In the genomic region with DNA sequence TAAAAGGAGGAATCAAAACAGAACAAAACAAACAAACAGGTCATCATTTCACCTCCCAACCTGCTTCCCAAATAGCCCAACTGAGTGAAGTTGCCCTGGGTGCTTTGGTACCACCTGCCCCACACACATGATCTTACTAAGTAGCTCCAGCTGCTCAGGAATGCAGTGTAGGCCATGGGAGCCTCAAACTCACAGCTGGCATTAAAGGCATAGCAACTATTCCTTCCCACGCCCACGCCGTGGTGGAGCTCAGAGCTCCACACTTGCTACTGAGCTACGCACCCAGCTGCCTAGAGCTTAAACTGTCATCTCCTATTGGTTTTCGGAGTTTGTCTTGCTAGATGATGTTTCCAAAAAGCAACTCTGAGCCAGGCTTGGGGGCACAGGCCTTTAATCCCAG, we compare ENCODE assay signal across 20 mouse cellular contexts.
"Had no signal": no experiment of that assay in that cellular context is flagged by ENCODE, and none has a peak within 500 bp of the region (broad histone marks: within the 10 kb centered on the region; RNA-seq: fewer than 3 reads in every experiment).

No protein-coding gene starts in this region.

- H3K9me3 ChIP-seq: lung, embryonic 15.5 days; midbrain, embryonic 13.5 days; midbrain, embryonic 15.5 days; neural tube, embryonic 13.5 days; neural tube, embryonic 15.5 days had no signal

- ATAC-seq: lung, postnatal 0 days; midbrain, embryonic 13.5 days; midbrain, embryonic 15.5 days had no signal

- H3K9ac ChIP-seq: lung, embryonic 15.5 days; midbrain, embryonic 13.5 days; midbrain, embryonic 15.5 days; neural tube, embryonic 13.5 days; neural tube, embryonic 15.5 days had no signal

- H3K4me3 ChIP-seq: lung, embryonic 15.5 days; megakaryocyte, embryonic 14.5 days; midbrain, embryonic 13.5 days; midbrain, embryonic 15.5 days; neural tube, embryonic 13.5 days; neural tube, embryonic 15.5 days had no signal

- H3K27ac ChIP-seq: lung, embryonic 15.5 days; macrophage; midbrain, embryonic 13.5 days; midbrain, embryonic 15.5 days; neural tube, embryonic 13.5 days; neural tube, embryonic 15.5 days had no signal

- H3K27me3 ChIP-seq: lung, embryonic 15.5 days; midbrain, embryonic 13.5 days; midbrain, embryonic 15.5 days; neural tube, embryonic 13.5 days; neural tube, embryonic 15.5 days had no signal

- DNase-seq: lung, adult 18-20 months; lung, postnatal 14 days; lung, postnatal 36 days; retina, postnatal 1 day; right cerebral cortex, adult 18-20 months; right cerebral cortex, postnatal 25 days; right cerebral cortex, postnatal 4 days; spleen, adult 18-20 months; thymus, adult 18-20 months; thymus, postnatal 14 days; thymus, postnatal 36 days had no signal

- H3K4me2 ChIP-seq: lung, embryonic 15.5 days; midbrain, embryonic 11.5 days; midbrain, embryonic 13.5 days; midbrain, embryonic 15.5 days; neural tube, embryonic 13.5 days; neural tube, embryonic 15.5 days had no signal

- H3K36me3 ChIP-seq: lung, embryonic 15.5 days; midbrain, embryonic 13.5 days; midbrain, embryonic 15.5 days; neural tube, embryonic 13.5 days; neural tube, embryonic 15.5 days had no signal
